Mouse (Mus musculus) embryo, embryonic 9.5 days (tissue): ENCODE measurements around the gene Olfr434.
"Not testable (repeated sequence)": the region's sequence is repeated elsewhere in the genome, so short reads cannot be mapped to it uniquely, and the experiment has no call there.

Source experiments
- DNase-seq: peaks from one replicate; pipeline ENCODE4 v3.0.0-alpha.2; 2017; ENCODE audit errors: extremely low spot score

Olfr434 gene

DNA sequence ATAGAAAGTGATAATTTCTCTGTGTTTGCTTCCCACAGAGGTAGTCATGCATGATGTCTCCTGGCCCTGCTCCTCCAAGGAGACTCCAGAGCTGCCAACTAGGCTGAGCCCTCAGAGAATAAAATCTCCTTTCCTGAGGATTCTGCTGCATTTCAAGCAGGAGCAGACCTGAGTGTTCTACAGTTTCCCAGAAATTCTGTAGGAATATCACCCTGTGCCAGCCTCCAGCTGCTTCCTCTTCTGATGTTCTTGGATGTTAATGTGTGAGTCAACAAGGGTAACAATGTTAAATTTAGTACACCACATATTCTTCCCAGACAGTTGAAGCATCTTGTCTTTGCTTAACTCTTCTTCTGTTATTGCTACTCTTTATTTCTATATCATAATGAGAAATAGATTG lies at the start of gene Olfr434:
Gene Olfr434 (plus strand): TSS at position 149 of the 400 bp plus-strand sequence.
- DNase-seq = not testable (repeated sequence)

- no peak for DNase-seq
Observed at GRCm38 (mm10) chr6:43167246-43167645, 45.6 kb upstream of the Olfr434 start.

GRCm38 (mm10) chr6:43171840-43172239 lies 41.0 kb upstream of the Olfr434 start, which contains the start of gene Olfr13:
TSS of gene Olfr13 (plus strand) at chr6:43172140.
- no peak for DNase-seq

GRCm38 (mm10) chr6:43178129-43178528 lies 34.7 kb upstream of the Olfr434 start:
- no peak for DNase-seq

- no peak for DNase-seq
Observed at GRCm38 (mm10) chr6:43178584-43179501, 34.0 kb upstream of the Olfr434 start.

DNA sequence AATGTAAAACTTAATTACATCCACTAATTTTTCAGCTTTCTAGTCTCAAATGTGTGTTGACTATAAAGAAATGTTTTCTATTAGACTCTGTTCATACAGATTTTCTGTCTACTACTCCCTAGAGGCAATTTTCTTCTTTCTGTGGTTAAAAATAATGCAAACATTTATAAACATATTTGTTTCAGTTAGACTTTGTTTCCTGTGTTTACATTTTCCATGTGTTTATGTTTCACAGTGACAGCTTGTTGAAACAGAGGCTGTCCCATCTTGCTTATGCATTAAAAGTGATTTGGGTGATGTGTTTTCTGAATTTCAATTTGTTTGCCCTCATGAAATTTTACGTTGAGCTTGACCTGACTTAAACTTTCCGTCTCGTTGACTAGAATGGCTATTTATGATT lies 21.8 kb upstream of the Olfr434 start:
- DNase-seq = no peak

DNA sequence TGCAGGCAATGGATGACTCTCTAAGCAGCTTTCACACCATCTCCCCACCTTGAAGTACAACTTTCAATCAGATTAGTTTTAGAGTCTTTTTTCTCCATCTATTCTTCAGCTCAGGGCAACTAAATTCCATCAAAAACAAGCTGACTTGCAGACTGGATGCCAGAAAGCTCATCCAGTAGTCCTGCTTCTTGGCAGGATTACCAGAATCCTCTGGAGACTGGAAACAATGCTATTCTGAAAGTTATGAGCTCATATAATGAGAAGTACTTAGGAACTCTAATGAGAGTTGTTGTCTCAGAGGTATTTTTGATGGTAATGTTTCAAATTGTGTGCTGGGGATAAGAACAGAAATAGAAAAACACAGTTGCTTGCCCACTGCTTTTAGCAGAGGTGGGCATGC lies 16.0 kb upstream of the Olfr434 start, which contains the start of gene Olfr435:
Gene Olfr435 (plus strand): TSS at position 366 of the 400 bp plus-strand sequence.
- DNase-seq = no peak

DNA sequence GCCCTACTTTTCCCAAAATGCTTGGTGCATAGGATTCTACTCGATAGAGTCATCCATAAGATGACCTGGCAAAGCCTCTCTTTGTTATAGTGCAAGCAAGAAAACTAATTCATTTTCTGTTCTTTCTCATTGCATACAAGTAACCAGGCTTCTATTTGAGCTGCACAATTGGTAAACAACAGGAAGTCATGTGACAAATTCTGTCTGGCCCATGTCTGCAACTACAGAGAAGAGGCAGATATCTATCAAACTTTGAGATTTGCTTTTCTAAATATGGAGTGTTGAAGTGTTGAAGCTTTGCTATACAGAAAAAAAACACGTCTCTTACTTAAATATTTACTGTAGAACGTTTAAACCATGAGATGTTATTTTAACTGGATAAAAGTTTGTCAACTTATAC lies 14.7 kb upstream of the Olfr434 start:
- DNase-seq = no peak

- no peak for DNase-seq
Observed at GRCm38 (mm10) chr6:43202786-43203185, 10.0 kb upstream of the Olfr434 start.

- no peak for DNase-seq
Observed at GRCm38 (mm10) chr6:43205355-43205754, 7.5 kb upstream of the Olfr434 start.

DNA sequence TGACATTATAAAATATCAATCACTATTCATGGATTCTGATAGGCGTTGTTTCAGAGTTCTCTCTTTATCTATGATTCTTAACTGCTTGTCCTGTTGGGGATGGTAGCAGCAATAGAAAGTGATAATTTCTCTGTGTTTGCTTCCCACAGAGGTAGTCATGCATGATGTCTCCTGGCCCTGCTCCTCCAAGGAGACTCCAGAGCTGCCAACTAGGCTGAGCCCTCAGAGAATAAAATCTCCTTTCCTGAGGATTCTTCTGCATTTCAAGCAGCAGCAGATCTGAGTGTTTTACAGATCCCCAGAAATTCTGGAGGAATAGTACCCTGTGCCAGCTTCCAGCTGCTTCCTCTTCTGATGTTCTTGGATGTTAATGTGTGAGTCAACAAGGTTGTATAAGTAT lies 18.4 kb downstream of the Olfr434 start, which contains the start of gene Olfr47:
Gene Olfr47 (plus strand): TSS at position 275 of the 400 bp plus-strand sequence.
- not testable (repeated sequence) for DNase-seq

DNA sequence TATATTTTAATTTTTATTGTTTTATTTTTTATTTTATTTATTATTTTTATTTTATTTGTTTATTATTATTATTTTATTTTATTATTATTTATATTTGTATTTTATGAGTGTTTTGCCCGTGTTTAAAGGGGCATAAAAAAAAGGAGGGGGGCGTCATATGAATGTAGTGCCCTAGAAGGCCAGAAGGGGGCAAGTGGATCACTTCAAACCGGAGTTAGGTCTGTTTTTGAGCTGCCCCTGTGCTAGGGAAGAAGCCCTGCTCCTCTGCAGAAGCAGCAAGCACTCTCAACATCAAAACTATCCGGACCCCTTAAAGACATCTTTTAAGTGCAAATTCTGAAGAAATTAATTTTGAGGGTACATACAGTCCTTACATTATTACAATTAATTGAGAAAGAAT lies 29.2 kb downstream of the Olfr434 start:
- DNase-seq = peak; percentile 22

GRCm38 (mm10) chr6:43247396-43247795 lies 34.6 kb downstream of the Olfr434 start:
- no peak for DNase-seq

GRCm38 (mm10) chr6:43252994-43253393 lies 40.2 kb downstream of the Olfr434 start:
- DNase-seq = no peak

DNA sequence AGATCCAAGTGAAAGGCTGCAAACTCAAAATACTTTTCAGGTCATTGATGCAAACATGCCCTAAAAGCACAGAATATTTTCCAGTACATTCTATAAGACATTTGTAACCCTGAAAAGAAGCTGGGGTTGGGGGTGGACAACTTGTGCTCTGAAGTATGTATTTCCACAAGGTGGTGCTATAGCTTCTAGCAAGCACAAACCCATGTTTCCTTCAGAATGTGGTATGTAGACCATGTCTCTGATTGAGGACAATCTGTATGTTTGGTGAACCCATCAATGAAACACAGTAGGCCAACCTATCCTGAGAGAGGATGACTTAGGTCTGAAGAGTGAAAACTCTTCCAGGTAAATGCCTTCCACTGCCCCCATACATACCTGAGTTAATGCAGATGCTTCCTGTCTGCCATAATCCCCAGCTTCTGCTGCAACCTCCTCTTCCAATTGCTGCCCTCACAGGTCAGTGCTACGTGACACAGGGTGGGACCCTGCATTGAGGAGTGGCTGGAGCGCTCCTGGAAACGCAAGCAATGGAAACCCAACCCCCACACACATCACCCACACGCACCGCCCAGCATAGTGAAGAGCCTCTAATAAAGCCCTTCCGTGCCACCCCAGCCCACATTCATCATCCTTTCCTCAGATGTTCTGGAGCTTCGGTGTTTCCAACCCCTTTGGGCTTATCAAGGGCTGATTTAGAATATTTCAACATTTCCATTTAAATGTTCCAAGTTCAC lies 41.5 kb downstream of the Olfr434 start:
- no peak for DNase-seq

- no peak for DNase-seq
Observed at GRCm38 (mm10) chr6:43260756-43261155, 47.9 kb downstream of the Olfr434 start.

- DNase-seq = peak; percentile 50
Observed at GRCm38 (mm10) chr6:43265363-43266041, 52.7 kb downstream of the Olfr434 start, which contains the start of gene Arhgef5. TSS of gene Arhgef5 (plus strand) at chr6:43265582.

GRCm38 (mm10) chr6:43266356-43266755 lies 53.5 kb downstream of the Olfr434 start:
- DNase-seq = peak; percentile 49
